Mouse (Mus musculus) limb, embryonic 11.5 days (tissue): Measurements from ENCODE around the gene Magi2. TPM values are rescaled to one million over a fixed set of nuclear protein-coding genes. Genes with fewer than 3 reads are reported as not detected.
A peak's percentile ranks its signal among the peaks of the same experiment; 100 is the strongest.

Source experiments
- ATAC-seq: fragments of 200-750 bp; cut with Nextera tagmentation; 2 replicates; pipeline ENCODE4 v1.8.0; 2017; ENCODE audit warnings: low read depth; ENCODE audit not compliant: insufficient number of reproducible peaks, low FRiP score, low TSS enrichment
- DNase-seq: peaks from one replicate; pipeline ENCODE4 v3.0.0-alpha.2; 2015; ENCODE audit warnings: low spot score
- H3K27ac ChIP-seq: fragments of 300-500 bp; sonication (generic); replicated peaks from 2 replicates; pipeline ENCODE4 v1.5.1; 2014; ENCODE audit warnings: low read depth, mild to moderate bottlenecking, low read length
- H3K27me3 ChIP-seq: fragments of 300-500 bp; sonication (generic); 2 replicates; pipeline ENCODE4 v1.6.1; 2014; ENCODE audit warnings: mild to moderate bottlenecking, low read length, mixed read lengths; ENCODE audit not compliant: control insufficient read depth, insufficient read depth
- H3K36me3 ChIP-seq: fragments of 300-500 bp; sonication (generic); 2 replicates; pipeline ENCODE4 v1.6.1; 2014; ENCODE audit warnings: mild to moderate bottlenecking, low read length, moderate library complexity, mixed read lengths; ENCODE audit not compliant: control insufficient read depth, insufficient read depth
- H3K4me1 ChIP-seq: fragments of 300-500 bp; sonication (generic); 2 replicates; pipeline ENCODE4 v1.6.1; 2014; ENCODE audit warnings: low read length, mixed read lengths; ENCODE audit not compliant: control insufficient read depth, insufficient read depth
- H3K4me2 ChIP-seq: fragments of 300-500 bp; sonication (generic); 2 replicates; pipeline ENCODE4 v1.6.1; 2014; ENCODE audit warnings: low read depth, mild to moderate bottlenecking, moderate library complexity; ENCODE audit not compliant: severe bottlenecking
- H3K4me3 ChIP-seq: fragments of 300-500 bp; sonication (generic); 2 replicates; pipeline ENCODE4 v1.5.1; 2014; ENCODE audit warnings: low read depth, low read length
- H3K9ac ChIP-seq: fragments of 300-500 bp; sonication (generic); 2 replicates; pipeline ENCODE4 v1.6.1; 2014; ENCODE audit warnings: mild to moderate bottlenecking, low read length
- H3K9me3 ChIP-seq: fragments of 300-500 bp; sonication (generic); 2 replicates; pipeline ENCODE4 v1.6.1; 2016; ENCODE audit warnings: low read length; ENCODE audit not compliant: control insufficient read depth
- WGBS: fragments of 180-500 bp; shearing (Covaris S2); extraction: QIAGEN DNeasy Blood & Tissue Kit; methylation state at CpG from one replicate; pipeline ENCODE4 v1.1.7; 2014; 5-methylcytosine and 5-hydroxymethylcytosine counted together
- polyA plus RNA-seq: library from polyadenylated mRNA; unstranded; fragments of >200 nt; fragmentation: Nextera tagmentation; extraction: Ambion mirVana; gene quantifications from 2 replicates; pipeline ENCODE4 v1.2.1, GENCODE M21; 2014

Magi2 gene
- polyA plus RNA-seq, 1 experiment from 2014 or later: 2.8 TPM

DNA sequence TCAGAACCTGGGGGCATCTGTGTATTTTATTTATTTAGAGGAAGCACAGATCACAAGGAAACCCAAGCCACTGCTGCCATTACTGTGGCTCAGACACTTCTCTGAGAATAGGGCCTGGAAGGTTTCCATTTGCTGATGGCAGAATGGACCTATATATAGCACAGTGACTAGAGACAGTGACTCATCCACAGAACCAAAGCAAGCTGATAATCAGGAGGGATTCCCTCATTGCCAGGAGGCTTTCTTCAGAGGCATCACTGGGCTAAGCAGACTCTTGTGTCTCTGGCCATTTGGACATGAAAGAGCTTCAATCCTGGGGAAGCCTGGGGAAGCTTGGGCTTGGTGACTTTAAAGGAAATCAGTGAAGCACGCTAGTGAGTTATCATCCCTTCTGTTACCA, 1445.0 kb downstream of the Magi2 start:
- Histone ChIP-seq H3K9ac (no peak overlapping the region), H3K4me3 (no peak overlapping the region), H3K36me3 (no peaks in the 10 kb centered on the region), H3K27ac (no peak overlapping the region), H3K27me3 (no peaks in the 10 kb centered on the region), H3K4me2 (no peak overlapping the region), H3K4me1 (peaks cover 10% of the 10 kb centered on the region), H3K9me3 (no peaks in the 10 kb centered on the region)
- DNase-seq: no peak
- no peak for ATAC-seq
- 35% methylated on average over 1 of the region's 1 CpGs for WGBS

DNA sequence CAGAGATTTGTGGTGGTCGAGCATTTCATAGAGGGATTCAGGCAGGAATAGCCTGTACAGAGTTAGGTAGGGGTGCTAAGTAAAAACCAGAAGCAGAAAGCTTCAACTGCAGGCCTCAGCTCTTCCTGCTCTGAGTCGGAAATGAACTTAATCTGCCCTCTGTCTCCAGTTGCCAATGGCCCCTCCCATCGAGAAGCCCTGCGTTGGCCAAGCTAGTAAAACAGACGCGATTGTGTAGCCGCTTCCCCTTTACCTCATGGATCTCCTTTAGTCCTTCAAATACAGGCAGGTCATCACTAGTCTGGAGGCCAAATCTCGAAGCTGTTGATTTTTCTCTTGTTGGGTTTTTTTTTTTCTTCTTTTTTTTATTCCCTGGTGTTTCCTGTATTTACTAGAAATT, 1447.7 kb downstream of the Magi2 start:
- no peak for ATAC-seq
- Histone ChIP-seq H3K27ac (no peak overlapping the region), H3K36me3 (no peaks in the 10 kb centered on the region), H3K9me3 (no peaks in the 10 kb centered on the region), H3K4me2 (no peak overlapping the region), H3K4me1 (peaks cover 12% of the 10 kb centered on the region), H3K9ac (no peak overlapping the region), H3K27me3 (no peaks in the 10 kb centered on the region), H3K4me3 (no peak overlapping the region)
- DNase-seq: no peak
- 70% methylated on average over 8 of the region's 8 CpGs for WGBS

DNA sequence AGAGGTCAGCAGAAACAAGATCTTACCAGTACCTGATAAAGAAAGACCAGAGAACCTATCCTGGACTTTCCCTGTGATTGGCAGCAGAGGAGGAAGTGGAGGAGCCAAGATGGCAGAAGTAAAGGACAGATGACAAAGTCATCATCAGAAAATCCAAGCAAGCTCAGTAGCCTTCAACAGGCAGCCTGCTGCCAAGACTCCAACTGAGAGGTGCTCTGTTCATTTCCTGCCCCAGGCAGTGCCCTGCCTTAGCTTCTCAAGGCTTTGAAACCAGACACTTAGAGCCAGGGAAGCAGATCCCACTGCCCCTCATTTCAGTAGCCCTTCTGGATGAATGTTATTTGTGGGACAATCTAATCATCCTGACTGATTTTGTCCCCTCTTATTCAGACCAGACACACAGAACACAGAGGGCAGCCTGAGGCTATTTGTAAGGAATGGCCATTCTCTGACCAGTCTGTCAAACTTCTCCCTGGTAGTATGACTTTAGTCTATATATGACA, 1448.4 kb downstream of the Magi2 start:
- H3K4me2 ChIP-seq: no peak overlapping the region
- ATAC-seq (peak; percentile 28; the same call in 1 of the 2 replicates), DNase-seq (no peak)
- H3K27me3 ChIP-seq: no peaks in the 10 kb centered on the region
- no peaks in the 10 kb centered on the region for H3K36me3 ChIP-seq
- no peak overlapping the region for H3K4me3 ChIP-seq
- H3K9me3 ChIP-seq: no peaks in the 10 kb centered on the region
- no peak overlapping the region for H3K27ac ChIP-seq
- H3K4me1 ChIP-seq: peaks cover 12% of the 10 kb centered on the region
- no peak overlapping the region for H3K9ac ChIP-seq

DNA sequence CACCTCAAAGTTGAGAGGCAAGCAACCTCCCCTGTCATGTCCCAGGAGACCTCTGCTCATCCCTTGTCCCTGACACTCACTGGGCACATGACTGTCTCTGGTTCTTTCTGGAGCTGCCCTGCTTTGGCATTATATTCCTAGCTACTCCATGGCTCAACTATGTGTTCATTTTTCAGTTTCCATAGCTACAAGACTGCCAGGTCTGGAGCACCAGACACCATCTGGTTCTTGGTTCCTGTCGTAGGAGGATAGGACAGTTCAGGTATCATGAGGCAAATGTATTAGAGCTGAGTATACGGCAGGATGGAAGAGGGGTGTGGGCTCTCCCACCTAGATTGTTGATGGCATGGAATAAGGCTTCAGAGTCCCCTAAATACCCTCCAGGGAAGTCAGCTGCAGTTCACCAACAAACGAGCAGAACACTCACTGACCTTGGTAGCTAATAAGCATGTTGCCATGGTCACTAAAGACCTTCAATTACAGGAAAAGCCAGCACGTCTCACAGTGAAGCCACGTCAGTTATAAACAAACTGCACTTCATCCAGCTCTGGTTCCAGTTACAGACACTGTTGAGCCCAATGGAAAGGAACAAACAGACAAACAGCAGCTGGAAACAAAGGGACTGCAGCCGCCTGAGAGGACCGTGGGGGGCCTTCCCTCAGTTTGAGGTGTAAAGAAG, 1449.5 kb downstream of the Magi2 start:
- 3% methylated on average over 7 of the region's 7 CpGs for WGBS
- Histone ChIP-seq H3K9me3 (no peaks in the 10 kb centered on the region), H3K27me3 (no peaks in the 10 kb centered on the region), H3K4me1 (peaks cover 12% of the 10 kb centered on the region), H3K27ac (0 out of 2 replicates have a peak overlapping the region, but pooled peaks have one; percentile 14), H3K4me2 (no peak overlapping the region; the same call in 1 of the 2 replicates), H3K4me3 (no peak overlapping the region), H3K9ac (no peak overlapping the region), H3K36me3 (no peaks in the 10 kb centered on the region)
- ATAC-seq: peak; percentile 49
- DNase-seq: peak; percentile 52

DNA sequence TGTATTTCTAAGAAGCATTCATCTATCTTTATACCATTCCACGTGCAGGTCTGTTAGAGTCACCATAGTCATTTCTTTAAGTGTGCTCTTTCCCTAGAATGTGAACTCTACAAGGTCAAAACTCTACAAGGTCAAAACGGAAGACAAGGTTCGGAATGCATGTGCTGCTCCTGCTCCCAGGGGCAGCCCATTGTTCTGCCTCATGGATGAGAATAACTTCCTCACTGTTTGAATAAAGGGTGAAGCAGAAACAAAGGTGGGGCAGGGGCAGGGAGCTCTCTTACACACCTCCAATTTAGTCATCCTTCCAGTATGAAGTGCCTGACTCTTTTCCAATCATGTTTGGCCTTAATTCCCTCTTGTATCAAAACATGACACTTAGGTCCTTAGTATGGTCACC, 1450.4 kb downstream of the Magi2 start:
- no peaks in the 10 kb centered on the region for H3K27me3 ChIP-seq
- no peak overlapping the region for H3K27ac ChIP-seq
- no peak overlapping the region for H3K9ac ChIP-seq
- 80% methylated on average over 3 of the region's 3 CpGs for WGBS
- no peaks in the 10 kb centered on the region for H3K9me3 ChIP-seq
- no peaks in the 10 kb centered on the region for H3K36me3 ChIP-seq
- H3K4me2 ChIP-seq: no peak overlapping the region
- ATAC-seq: no peak
- H3K4me1 ChIP-seq: peaks cover 12% of the 10 kb centered on the region
- no peak for DNase-seq
- no peak overlapping the region for H3K4me3 ChIP-seq

DNA sequence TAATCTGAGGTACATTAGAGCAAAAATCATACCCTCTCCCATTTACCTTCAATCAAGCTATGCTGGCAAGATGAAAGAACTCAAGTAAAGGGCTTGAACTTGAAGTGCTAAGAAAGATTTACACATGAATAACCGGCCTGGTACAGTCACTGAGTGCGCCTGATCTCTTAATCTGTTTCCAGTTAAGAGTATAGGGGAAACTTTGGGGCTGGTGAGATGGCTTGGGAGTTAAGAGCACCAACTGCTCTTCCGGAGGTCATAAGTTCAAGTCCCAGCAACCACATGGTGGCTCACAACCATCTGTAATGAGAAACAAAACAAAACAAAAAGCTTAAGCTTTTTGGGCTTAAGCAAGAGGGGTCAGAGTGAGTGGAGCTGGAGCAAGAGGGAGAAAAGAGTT, 1451.7 kb downstream of the Magi2 start:
- 33% methylated on average over 3 of the region's 3 CpGs for WGBS
- Histone ChIP-seq H3K4me3 (no peak overlapping the region), H3K36me3 (no peaks in the 10 kb centered on the region), H3K4me1 (peaks cover 12% of the 10 kb centered on the region), H3K9me3 (no peaks in the 10 kb centered on the region), H3K9ac (no peak overlapping the region), H3K27ac (no peak overlapping the region), H3K27me3 (no peaks in the 10 kb centered on the region), H3K4me2 (no peak overlapping the region)
- no peak for ATAC-seq
- no peak for DNase-seq

DNA sequence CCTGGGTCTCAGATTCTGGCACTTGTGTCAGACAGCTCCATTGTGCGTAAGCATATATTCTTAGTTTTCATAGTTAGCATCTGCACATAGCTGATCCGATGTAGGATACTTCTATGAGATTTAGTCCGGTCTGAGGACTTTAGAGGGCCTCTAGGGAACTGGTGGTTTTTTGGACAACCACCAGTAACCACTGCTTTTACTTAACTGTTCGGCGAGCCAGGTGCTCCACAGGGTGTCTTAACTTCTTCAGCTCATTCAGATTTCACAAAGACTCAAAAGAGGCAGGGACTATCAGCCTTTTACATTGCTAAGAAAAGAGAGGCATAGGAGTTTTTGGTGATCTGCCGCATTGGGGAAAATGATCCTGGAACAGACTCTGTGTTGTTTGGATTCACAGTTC, 1453.1 kb downstream of the Magi2 start:
- Histone ChIP-seq H3K4me1 (peaks cover 12% of the 10 kb centered on the region), H3K9ac (no peak overlapping the region), H3K36me3 (no peaks in the 10 kb centered on the region), H3K9me3 (no peaks in the 10 kb centered on the region), H3K4me3 (no peak overlapping the region), H3K4me2 (no peak overlapping the region), H3K27ac (no peak overlapping the region), H3K27me3 (no peaks in the 10 kb centered on the region)
- WGBS: 92% methylated on average over 6 of the region's 6 CpGs
- ATAC-seq (no peak), DNase-seq (no peak)

DNA sequence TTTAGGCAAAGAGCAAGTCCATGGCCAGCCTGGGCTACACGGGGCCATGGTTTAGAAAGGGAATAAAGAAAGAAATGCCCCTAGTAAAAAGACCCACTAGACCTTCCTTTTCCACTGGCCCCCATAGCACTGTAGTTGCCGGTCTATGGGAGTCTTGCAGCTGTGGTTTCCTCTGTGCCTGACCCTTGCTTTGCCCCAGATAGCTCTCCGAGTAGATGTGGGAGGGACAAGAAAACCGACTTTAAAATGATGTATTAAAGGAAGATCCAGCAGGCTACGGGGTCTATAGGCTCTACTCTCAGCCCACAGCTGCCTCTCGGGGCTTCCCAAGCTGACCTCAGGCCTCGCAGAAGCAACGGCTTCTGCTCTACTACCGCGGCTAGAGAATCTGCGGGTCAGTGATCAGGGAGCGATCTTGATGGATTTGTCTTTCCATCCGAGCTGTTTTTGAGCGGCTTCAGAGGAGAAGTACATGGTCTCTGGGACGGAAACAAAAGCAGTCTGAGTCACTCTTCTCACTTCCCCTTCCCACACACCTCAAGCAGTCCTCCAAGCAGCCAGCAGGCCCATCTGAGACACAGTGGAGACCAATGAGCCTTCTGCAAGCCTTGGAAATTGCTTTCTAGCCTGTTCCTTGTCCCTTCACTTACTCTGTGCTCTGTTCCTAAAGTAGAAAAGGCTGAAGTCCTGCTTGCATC, 1454.1 kb downstream of the Magi2 start:
- no peak overlapping the region for H3K9ac ChIP-seq
- ATAC-seq: no peak
- 91% methylated on average over 15 of the region's 15 CpGs for WGBS
- no peak overlapping the region for H3K4me3 ChIP-seq
- DNase-seq: no peak
- no peak overlapping the region for H3K4me2 ChIP-seq
- no peak overlapping the region for H3K27ac ChIP-seq
- no peaks in the 10 kb centered on the region for H3K27me3 ChIP-seq
- H3K9me3 ChIP-seq: no peaks in the 10 kb centered on the region
- H3K36me3 ChIP-seq: no peaks in the 10 kb centered on the region
- peaks cover 10% of the 10 kb centered on the region for H3K4me1 ChIP-seq
